Mouse (Mus musculus) adrenal gland, postnatal 36 days (tissue): ENCODE results near the gene Ncdn. TPM values are rescaled to one million over a fixed set of nuclear protein-coding genes. Genes with fewer than 3 reads are reported as not detected.

Experiments used
- DNase-seq, 2 experiments: peaks; one replicate each; pipeline ENCODE4 v3.0.0; 2021; ENCODE audit warnings: mixed read lengths in 1 of 2
- total RNA-seq, 2 experiments: library from RNA; stranded (reverse); gene quantifications; 2 replicates each; pipeline ENCODE4 v1.2.3; 2021

Gene Ncdn
- total RNA-seq, 2 experiments from 2014 or later, result 31.7 to 36.1 TPM

GRCm38 (mm10) chr4:126752608-126753141 is 563 bp downstream of the Ncdn start:
- peak in 1 of 2 experiments; percentile 36 for DNase-seq

DNA sequence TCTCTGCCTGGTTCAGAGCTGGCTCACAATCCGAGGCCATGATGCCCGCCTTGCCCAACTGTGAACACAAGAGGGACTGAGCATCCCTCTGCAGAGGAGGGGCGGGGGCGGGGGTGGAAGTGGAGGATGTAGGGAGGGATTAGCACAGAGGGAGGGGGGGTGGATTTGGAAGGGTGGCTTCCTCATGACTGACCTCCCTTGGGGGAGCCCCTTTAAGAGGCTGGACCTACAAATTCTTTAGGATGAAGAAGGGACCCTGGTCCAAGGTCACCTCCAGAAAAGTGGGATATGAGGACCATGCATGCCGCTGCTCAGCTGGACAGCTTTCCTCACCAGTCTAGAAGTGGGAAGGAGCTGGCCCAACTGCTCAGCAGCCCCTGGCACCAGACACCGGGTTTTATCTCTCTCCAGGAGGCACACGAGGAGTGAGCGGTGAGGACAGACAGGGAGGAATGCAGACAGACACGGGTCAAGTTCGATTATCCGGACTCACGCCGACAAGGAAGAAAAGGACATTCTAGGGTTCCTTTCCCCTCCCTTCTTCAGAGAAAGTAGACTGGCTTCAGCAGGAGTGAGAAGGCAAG is 1.1 kb downstream of the Ncdn start:
- no peak for DNase-seq

GRCm38 (mm10) chr4:126751556-126752023 is 1.6 kb downstream of the Ncdn start:
- DNase-seq, result no peak

- DNase-seq, result no peak
Observed at GRCm38 (mm10) chr4:126750863-126751555, 2.2 kb downstream of the Ncdn start.

DNA sequence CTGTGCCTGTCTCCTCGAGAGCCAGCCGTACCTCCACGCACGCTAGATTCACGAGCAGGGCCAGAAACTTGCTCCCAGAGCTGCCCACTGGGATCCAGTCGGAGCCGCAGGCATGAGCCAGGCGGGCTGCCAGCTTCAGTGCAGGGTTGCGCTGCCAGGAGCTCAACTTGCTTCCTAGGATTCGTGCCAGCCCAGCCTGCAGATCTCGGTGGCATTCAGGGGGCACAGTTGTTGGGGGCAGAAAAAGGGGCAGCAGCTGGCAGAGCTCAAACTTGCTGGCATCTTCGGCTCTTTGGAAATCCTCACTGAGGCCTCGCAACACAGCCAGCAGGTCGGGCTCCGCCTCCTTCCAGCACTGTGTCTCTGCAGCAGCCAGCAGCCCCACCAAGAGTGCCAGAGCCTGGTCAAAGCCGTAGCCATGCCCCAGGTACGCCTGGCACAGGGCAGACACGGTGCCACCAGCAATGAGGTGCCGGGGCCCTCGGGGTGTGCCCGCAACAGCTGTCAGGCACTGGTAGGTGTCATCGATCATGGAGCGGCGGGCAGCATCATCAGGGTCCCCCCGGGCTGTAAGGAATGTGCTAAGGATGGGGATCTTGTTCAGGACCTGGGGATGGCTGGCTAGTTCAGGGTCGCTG is 3.1 kb downstream of the Ncdn start:
- peak; percentile 35 to 67 for DNase-seq

DNA sequence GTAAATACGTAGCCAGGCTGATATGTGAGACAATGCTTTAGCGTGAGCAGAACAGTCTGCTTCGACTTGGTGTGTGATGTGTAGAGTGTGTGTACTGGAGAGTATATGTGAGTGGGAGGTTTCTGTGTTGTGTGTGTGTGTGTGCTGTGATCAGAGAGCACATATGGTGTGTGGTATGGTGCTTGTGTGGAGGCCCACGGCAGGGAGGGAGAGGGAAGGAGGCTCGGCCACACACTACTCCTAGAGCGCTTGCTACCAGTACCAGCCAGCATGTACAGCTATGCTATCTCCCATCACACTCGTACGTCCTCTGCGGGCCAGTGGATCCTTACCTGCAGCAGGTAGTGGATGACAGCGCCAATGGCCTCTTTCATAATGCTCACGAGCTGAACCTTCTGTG is 3.7 kb downstream of the Ncdn start:
- no peak for DNase-seq

DNA sequence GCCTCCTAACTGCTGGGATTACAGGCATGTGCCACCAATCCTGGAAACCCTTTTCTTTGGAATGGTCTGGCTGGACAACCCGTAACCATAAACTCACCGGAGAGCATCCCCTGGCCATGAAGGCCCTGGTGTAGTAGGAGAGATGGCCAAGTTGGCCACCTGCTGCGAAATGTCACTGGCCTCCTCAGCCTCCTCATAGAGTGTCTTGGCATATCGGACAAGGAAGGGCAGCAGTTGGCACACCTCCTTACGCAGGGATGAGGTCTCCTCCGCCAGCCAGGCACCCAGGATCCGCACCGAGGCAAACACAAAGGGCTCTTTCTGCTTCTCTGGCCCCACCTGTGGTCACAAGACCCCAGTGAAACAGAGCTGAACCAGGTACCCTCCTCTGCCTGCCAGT is 4.9 kb downstream of the Ncdn start:
- no peak for DNase-seq

DNA sequence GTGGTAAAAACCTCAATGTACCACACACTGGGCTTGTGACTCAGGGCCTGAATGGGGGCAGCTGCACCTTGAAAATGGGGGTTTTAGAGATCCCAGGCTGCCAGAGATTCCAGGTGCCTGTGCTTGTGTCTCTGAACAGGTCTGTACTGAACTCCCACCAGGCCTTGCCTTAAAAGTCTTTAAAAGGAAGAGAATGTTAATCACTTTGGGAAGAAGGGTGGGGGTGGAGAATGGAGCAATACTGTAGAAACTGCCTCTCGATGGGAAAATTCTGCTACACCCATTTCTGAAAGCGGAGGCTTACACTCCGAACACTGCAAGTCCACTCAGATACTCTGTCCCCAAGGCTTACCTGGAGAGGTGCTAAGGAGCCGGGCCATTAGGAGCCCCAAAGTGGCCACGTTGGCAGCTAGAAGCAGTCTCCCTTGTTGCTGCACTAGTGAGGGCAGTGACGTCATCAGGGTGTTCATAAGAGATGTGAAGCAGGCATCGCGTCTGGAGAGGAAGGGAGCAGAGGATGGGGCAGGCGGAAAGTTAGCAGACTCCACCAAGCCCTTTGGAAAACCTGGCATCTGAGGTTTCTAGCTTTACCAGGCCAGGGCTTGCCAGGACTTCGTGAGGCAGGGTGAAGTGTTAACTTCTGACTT is 6.9 kb downstream of the Ncdn start:
- DNase-seq, result no peak

DNA sequence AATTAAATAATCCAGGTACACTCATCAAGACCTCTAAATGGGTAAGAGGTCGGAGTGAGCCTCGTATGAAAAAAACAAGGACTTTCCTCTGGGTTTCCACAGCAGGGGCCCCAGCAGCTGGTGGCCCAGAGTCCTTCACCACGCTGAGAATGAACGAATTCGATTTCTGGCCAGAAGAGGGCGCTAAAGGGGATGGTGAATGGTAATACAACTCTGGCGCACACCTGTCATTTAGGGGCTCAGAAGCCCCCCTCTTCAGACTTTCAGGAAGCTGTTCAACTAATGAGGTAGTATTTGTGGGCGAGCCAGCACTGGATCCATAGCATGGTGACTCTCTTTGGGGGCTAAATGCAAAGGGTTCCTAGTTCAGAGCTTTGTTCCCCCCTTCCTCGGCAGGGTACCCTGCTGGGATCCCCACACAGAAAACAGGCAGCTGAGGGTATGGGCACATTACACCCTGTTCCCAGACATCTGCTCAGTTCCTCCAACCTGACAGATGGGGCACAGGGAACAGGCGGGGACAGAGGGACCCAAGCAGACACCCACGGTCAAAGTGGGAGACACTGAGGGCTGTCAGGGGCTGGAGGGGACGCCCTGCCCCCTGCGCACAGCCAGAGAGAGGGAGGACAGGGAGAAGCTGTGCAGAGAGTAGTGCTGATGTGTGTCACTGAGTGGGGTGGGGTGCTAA is 7.6 kb downstream of the Ncdn start:
- DNase-seq, result peak; percentile 59 to 72

DNA sequence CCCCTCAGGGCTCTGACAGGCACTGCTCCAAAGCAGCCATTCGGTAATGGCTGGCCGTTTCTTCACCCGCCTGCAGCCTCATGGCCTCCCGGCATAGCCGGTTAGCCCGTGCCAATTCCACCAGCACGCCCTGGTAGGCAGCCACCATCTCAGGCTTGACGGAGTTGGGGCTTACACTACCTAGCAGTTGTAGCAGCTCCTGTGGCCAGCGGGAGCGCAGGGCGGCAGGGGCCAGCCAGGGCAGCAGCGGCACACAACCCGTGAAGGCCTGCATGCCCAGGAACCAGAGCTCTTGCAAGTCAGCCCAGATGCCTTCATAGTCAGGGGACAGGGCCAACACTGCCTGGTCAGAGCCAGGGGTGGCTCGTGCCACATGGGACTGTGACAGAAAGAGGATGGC is 8.4 kb downstream of the Ncdn start:
- no peak for DNase-seq

GRCm38 (mm10) chr4:126743713-126744112 is 9.5 kb downstream of the Ncdn start:
- no peak for DNase-seq

GRCm38 (mm10) chr4:126742976-126743375 is 10.3 kb downstream of the Ncdn start:
- no peak for DNase-seq

DNA sequence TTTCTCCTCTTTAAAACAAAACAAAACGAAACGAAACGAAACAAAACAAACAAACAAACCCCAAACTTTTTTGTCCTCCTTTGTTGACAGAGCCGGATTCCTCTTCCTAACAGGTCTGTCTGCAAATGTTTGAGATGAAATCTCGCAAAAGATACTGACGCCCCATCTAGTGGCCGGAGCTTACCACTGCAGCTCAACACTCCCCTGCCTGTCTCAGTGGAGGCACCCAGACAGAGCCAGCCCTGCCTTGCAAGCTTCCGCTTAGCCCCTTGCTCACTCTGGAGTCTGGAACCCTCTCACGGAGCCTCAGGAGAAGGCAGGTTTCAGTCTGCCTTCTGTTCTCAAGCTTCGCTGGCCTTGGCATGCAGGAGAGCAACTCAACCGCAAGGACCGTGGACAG is 11.8 kb downstream of the Ncdn start:
- peak; percentile 79 to 83 for DNase-seq

GRCm38 (mm10) chr4:126739966-126740676 is 13.1 kb downstream of the Ncdn start:
- peak in 1 of 2 experiments; percentile 35 for DNase-seq

DNA sequence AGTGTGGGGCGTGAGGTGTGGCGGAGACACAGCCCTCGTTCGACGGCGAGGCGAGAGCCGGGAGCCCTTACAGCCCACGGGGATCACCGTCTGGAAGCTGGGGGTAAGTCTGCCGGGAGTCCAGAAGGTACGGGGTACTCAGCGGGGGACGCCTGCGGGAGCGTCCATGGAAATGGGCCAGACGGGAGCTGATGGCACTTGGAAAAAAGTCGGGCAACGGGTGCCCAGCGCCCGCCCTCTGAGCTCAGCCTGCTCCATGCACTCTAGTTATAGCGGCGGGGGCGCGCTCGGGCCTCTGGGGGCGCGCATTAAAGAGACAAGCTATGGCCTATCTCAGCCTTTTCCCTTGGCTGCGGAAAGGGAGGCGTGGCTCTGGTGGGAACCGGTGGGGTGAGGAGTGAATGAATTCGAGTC is 17.2 kb downstream of the Ncdn start, which contains the start of gene Tfap2e:
Tfap2e (minus strand) TSS at position 240 of the 414 bp plus-strand sequence.
- DNase-seq, result peak; percentile 50 to 54

DNA sequence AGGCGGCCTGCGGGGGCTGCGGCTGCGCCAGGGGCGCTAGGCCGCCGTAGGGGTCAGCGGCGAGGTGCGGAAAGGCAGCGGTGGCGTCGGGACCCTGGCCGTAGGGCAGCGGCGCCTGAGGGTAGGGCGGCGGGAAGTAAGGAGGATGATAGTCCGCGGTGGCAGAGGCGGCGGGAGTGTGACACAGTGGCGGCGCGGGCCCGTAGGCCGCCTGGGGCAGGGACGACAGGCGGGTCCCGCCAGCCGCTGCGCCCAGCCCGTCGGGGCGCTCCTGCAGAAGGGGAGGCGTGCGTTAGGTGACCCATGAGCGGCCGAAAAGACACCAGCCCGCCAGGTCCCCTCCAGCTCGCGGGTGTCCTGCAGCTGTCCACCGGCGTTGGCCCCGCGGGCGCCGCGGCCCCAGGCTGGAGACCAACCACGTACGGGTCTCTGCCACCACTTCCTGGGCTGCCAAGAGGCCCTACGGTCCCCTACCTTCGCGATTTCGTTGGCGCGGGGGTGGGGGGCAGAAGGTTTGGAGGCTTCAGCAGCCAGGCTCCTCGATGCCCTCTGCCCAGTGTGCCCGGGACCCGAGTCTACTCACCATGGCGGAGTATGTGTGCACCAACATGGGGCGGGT is 17.7 kb downstream of the Ncdn start:
- DNase-seq, result peak in 1 of 2 experiments; percentile 11

GRCm38 (mm10) chr4:126734700-126735381 is 18.4 kb downstream of the Ncdn start:
- DNase-seq, result no peak

GRCm38 (mm10) chr4:126734001-126734603 is 19.1 kb downstream of the Ncdn start:
- no peak for DNase-seq

DNA sequence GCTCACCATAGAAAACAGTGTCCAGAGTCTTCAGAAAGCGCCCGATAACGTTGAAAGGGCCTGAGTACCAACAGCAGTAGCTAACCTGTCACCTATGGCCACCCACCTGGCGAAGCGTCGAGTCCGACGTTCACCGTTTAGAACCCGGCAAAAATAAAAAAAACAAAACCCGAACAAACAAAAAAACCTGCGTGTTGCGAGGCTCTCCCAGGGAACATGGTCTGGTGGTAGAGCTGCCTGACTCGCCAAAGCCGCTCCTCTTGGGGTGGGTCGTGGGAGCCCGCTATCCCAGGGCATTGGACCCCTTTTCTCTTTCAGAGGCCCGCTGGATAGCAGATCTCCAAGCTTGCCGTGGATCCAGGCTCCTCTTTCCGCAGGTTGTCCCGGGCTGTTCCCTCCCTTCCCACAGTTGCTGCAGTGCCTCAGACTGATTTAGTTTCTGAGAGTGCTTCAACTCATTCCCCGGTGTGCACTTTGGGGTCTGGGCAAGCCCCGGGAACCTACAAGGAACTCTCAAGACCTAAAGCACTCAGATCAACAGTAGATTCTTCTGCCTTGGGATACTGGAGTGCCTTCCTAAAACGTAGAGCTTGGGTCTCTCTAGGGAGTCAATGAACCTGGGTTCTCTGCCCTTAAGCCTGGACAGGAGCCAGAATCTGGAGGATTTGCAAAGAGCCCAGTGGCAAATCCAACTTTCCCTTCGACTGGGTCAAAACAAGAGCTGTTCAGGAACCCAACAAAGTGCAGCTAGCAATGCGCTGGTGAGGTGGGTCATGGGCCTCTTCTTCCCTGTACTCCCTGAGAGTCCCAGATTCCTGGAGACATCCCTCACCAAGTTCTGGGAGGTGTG is 20.5 kb downstream of the Ncdn start:
- DNase-seq, result peak in 1 of 2 experiments; percentile 21
